Mouse (Mus musculus) embryonic facial prominence, embryonic 14.5 days (tissue): ENCODE results near the gene Ppp1r14d. TPM values are rescaled to one million over a fixed set of nuclear protein-coding genes. Genes with fewer than 3 reads are reported as not detected.

ENCODE experiments used
- ATAC-seq: fragments of 200-750 bp; cut with Nextera tagmentation; 2 replicates; pipeline ENCODE4 v1.8.0; 2017; ENCODE audit warnings: low read depth, moderate number of reproducible peaks, moderate TSS enrichment
- DNase-seq: peaks from one replicate; pipeline ENCODE4 v3.0.0-alpha.2; 2015; ENCODE audit warnings: low spot score
- H3K27ac ChIP-seq: fragments of 300-500 bp; sonication (generic); replicated peaks from 2 replicates; pipeline ENCODE4 v1.5.1; 2014; ENCODE audit warnings: low read depth, mild to moderate bottlenecking, low read length, moderate library complexity
- H3K27me3 ChIP-seq: fragments of 300-500 bp; sonication (generic); replicated peaks from 2 replicates; pipeline ENCODE4 v1.6.1; 2014; ENCODE audit warnings: low read length; ENCODE audit not compliant: control insufficient read depth, insufficient read depth
- H3K36me3 ChIP-seq: fragments of 300-500 bp; sonication (generic); 2 replicates; pipeline ENCODE4 v1.6.1; 2014; ENCODE audit warnings: low read length, mixed read lengths; ENCODE audit not compliant: control insufficient read depth, insufficient read depth
- H3K4me1 ChIP-seq: fragments of 300-500 bp; sonication (generic); 2 replicates; pipeline ENCODE4 v1.6.1; 2014; ENCODE audit warnings: antibody characterized with exemption, low read length; ENCODE audit not compliant: control insufficient read depth, insufficient read depth
- H3K4me2 ChIP-seq: fragments of 300-500 bp; sonication (generic); 2 replicates; pipeline ENCODE4 v1.6.1; 2014; ENCODE audit warnings: low read depth, mild to moderate bottlenecking, low read length, moderate library complexity, mixed read lengths
- H3K4me3 ChIP-seq: fragments of 300-500 bp; sonication (generic); 2 replicates; pipeline ENCODE4 v1.5.1; 2014; ENCODE audit warnings: low read depth, mild to moderate bottlenecking, low read length
- H3K9ac ChIP-seq: fragments of 300-500 bp; sonication (generic); 2 replicates; pipeline ENCODE4 v1.6.1; 2014; ENCODE audit warnings: low read depth, mild to moderate bottlenecking, low read length, moderate library complexity, mixed read lengths
- H3K9me3 ChIP-seq: fragments of 300-500 bp; sonication (generic); 2 replicates; pipeline ENCODE4 v1.6.1; 2016; ENCODE audit warnings: low read length; ENCODE audit not compliant: control insufficient read depth
- WGBS: fragments of 180-500 bp; shearing (Covaris S2); extraction: QIAGEN DNeasy Blood & Tissue Kit; methylation state at CpG from one replicate; pipeline ENCODE4 v1.1.7; 2014; 5-methylcytosine and 5-hydroxymethylcytosine counted together
- polyA plus RNA-seq: library from polyadenylated mRNA; unstranded; fragments of >200 nt; fragmentation: Nextera tagmentation; extraction: Ambion mirVana; gene quantifications from 2 replicates; pipeline ENCODE4 v1.2.1, GENCODE M21; 2014

The Ppp1r14d gene
- polyA plus RNA-seq, 1 experiment from 2014 or later, result 0.38 TPM

- no peak overlapping the region for H3K27ac ChIP-seq
- no peaks in the 10 kb centered on the region for H3K36me3 ChIP-seq
- no peaks in the 10 kb centered on the region for H3K27me3 ChIP-seq
- ATAC-seq (no peak), DNase-seq (peak; percentile 55)
- H3K4me2 ChIP-seq, result no peak overlapping the region
- no peak overlapping the region for H3K4me3 ChIP-seq
- WGBS, result 39% methylated on average over 2 of the region's 2 CpGs
- H3K9me3 ChIP-seq, result no peaks in the 10 kb centered on the region
- H3K9ac ChIP-seq, result no peak overlapping the region
- peaks cover 4% of the 10 kb centered on the region; the same call in 1 of the 2 replicates for H3K4me1 ChIP-seq
Observed at GRCm38 (mm10) chr2:119261326-119261725, 31.6 kb upstream of the Ppp1r14d start.

GRCm38 (mm10) chr2:119260518-119260917 lies 30.8 kb upstream of the Ppp1r14d start:
- 67% methylated on average over 1 of the region's 1 CpGs for WGBS
- DNase-seq (no peak), ATAC-seq (no peak)
- Histone ChIP-seq H3K4me1 (peaks cover 4% of the 10 kb centered on the region; the same call in 1 of the 2 replicates), H3K27me3 (0 out of 2 replicates have a peak, but pooled peaks cover 1% of the 10 kb centered on the region), H3K4me3 (no peak overlapping the region), H3K9ac (no peak overlapping the region), H3K4me2 (no peak overlapping the region), H3K36me3 (no peaks in the 10 kb centered on the region), H3K9me3 (no peaks in the 10 kb centered on the region), H3K27ac (no peak overlapping the region)

GRCm38 (mm10) chr2:119254976-119255375 lies 25.3 kb upstream of the Ppp1r14d start:
- 0 out of 2 replicates have a peak, but pooled peaks cover 7% of the 10 kb centered on the region for H3K27me3 ChIP-seq
- no peaks in the 10 kb centered on the region for H3K4me1 ChIP-seq
- 18% methylated on average over 7 of the region's 7 CpGs for WGBS

GRCm38 (mm10) chr2:119250826-119251478 lies 21.2 kb upstream of the Ppp1r14d start:
- peak overlapping the region; percentile 32 for H3K4me2 ChIP-seq
- ATAC-seq (peak; percentile 80), DNase-seq (peak; percentile 83)
- 0 out of 2 replicates have a peak, but pooled peaks cover 7% of the 10 kb centered on the region for H3K27me3 ChIP-seq
- no peaks in the 10 kb centered on the region for H3K9me3 ChIP-seq
- H3K4me1 ChIP-seq, result no peaks in the 10 kb centered on the region
- H3K4me3 ChIP-seq, result no peak overlapping the region
- WGBS, result 13% methylated on average over 11 of the region's 11 CpGs
- no peaks in the 10 kb centered on the region for H3K36me3 ChIP-seq
- no peak overlapping the region for H3K9ac ChIP-seq
- H3K27ac ChIP-seq, result no peak overlapping the region

More at GRCm38 (mm10) chr2:119254976-119255375, 25.3 kb upstream of the Ppp1r14d start:
- Histone ChIP-seq H3K4me2 (no peak overlapping the region), H3K9ac (no peak overlapping the region), H3K27ac (no peak overlapping the region), H3K36me3 (no peaks in the 10 kb centered on the region), H3K9me3 (no peaks in the 10 kb centered on the region), H3K4me3 (no peak overlapping the region)
- DNase-seq, result no peak
- no peak for ATAC-seq

GRCm38 (mm10) chr2:119250377-119250776 lies 20.7 kb upstream of the Ppp1r14d start:
- Histone ChIP-seq H3K27me3 (0 out of 2 replicates have a peak, but pooled peaks cover 5% of the 10 kb centered on the region), H3K27ac (no peak overlapping the region), H3K36me3 (no peaks in the 10 kb centered on the region), H3K9ac (no peak overlapping the region), H3K4me2 (no peak overlapping the region), H3K4me1 (no peaks in the 10 kb centered on the region), H3K4me3 (no peak overlapping the region), H3K9me3 (no peaks in the 10 kb centered on the region)
- 62% methylated on average over 5 of the region's 5 CpGs for WGBS
- DNase-seq (no peak), ATAC-seq (no peak)

- H3K4me1 ChIP-seq, result no peaks in the 10 kb centered on the region
- no peak overlapping the region for H3K4me2 ChIP-seq
- H3K27me3 ChIP-seq, result 0 out of 2 replicates have a peak, but pooled peaks cover 3% of the 10 kb centered on the region
- WGBS, result 61% methylated on average over 4 of the region's 4 CpGs
- DNase-seq, result no peak
- no peak for ATAC-seq
- no peak overlapping the region for H3K9ac ChIP-seq
- H3K27ac ChIP-seq, result no peak overlapping the region
- H3K4me3 ChIP-seq, result no peak overlapping the region
- no peaks in the 10 kb centered on the region for H3K36me3 ChIP-seq
- H3K9me3 ChIP-seq, result no peaks in the 10 kb centered on the region
Observed at GRCm38 (mm10) chr2:119249592-119250061, 19.9 kb upstream of the Ppp1r14d start.

GRCm38 (mm10) chr2:119247904-119248303 lies 18.2 kb upstream of the Ppp1r14d start:
- no peaks in the 10 kb centered on the region for H3K27me3 ChIP-seq
- WGBS, result 81% methylated on average over 9 of the region's 9 CpGs

GRCm38 (mm10) chr2:119245246-119245645 lies 15.5 kb upstream of the Ppp1r14d start:
- Histone ChIP-seq H3K9ac (no peak overlapping the region), H3K4me2 (no peak overlapping the region), H3K36me3 (no peaks in the 10 kb centered on the region), H3K4me1 (no peaks in the 10 kb centered on the region), H3K27ac (no peak overlapping the region), H3K9me3 (no peaks in the 10 kb centered on the region), H3K27me3 (peaks cover 1% of the 10 kb centered on the region; the same call in 1 of the 2 replicates), H3K4me3 (no peak overlapping the region)
- WGBS, result 82% methylated on average over 7 of the region's 7 CpGs
- ATAC-seq (no peak), DNase-seq (no peak)

More at GRCm38 (mm10) chr2:119247904-119248303, 18.2 kb upstream of the Ppp1r14d start:
- no peak overlapping the region for H3K9ac ChIP-seq
- H3K4me2 ChIP-seq, result no peak overlapping the region
- H3K36me3 ChIP-seq, result no peaks in the 10 kb centered on the region
- ATAC-seq (no peak), DNase-seq (no peak)
- H3K4me1 ChIP-seq, result no peaks in the 10 kb centered on the region
- no peak overlapping the region for H3K27ac ChIP-seq
- no peak overlapping the region for H3K4me3 ChIP-seq
- no peaks in the 10 kb centered on the region for H3K9me3 ChIP-seq

GRCm38 (mm10) chr2:119242548-119242947 lies 12.8 kb upstream of the Ppp1r14d start:
- Histone ChIP-seq H3K4me3 (no peak overlapping the region), H3K36me3 (no peaks in the 10 kb centered on the region), H3K4me1 (no peaks in the 10 kb centered on the region), H3K9me3 (no peaks in the 10 kb centered on the region), H3K9ac (no peak overlapping the region), H3K27me3 (peaks cover 23% of the 10 kb centered on the region), H3K27ac (no peak overlapping the region), H3K4me2 (no peak overlapping the region)
- DNase-seq (no peak), ATAC-seq (no peak)
- WGBS, result 74% methylated on average over 9 of the region's 9 CpGs
